Comparison of ENCODE assay signal across 8 mouse cellular contexts in the genomic region with DNA sequence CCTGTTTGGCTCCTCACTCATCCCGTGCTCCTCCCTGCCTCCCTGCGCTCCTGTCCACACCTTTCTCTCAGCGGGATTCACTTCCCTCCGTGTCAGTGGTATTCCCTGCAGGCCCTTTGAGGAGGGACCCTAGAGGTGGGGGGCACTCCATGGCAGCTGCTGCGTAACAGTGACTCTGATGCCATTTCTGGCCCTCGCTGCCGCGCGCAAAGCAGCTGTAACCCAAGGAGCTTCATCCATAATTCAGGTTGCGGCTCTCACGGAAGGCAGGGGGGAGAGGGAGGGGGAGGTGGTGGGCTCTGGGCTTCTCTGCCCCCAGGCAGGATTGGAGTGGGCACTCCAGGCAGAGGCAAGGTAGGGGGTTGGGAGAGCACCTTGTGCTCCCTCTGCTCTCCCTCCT. TPM values are rescaled to one million over a fixed set of nuclear protein-coding genes. Genes with fewer than 3 reads are reported as not detected.
DNase-seq lines count a peak whose midpoint lies in the region; ATAC-seq and TF ChIP-seq lines count a peak whose summit lies in the region.

No protein-coding gene starts in this region.

- H3K36me3 ChIP-seq in kidney, postnatal 0 days (ENCODE audit: insufficient read depth, low read length): no peaks in the 10 kb centered on the region
- no peaks in the 10 kb centered on the region for H3K36me3 ChIP-seq in embryonic facial prominence, embryonic 14.5 days (ENCODE audit: control insufficient read depth, insufficient read depth, low read length)
- H3K36me3 ChIP-seq in hindbrain, embryonic 11.5 days (ENCODE audit: control insufficient read depth, insufficient read depth, low read length): no peaks in the 10 kb centered on the region
- no peaks in the 10 kb centered on the region for H3K36me3 ChIP-seq in midbrain, embryonic 12.5 days

- 0 out of 2 replicates have a peak overlapping the region, but pooled peaks have one; percentile 8 for H3K4me3 ChIP-seq in kidney, postnatal 0 days (replicated peaks; ENCODE audit: low read depth, low read length)
- peak overlapping the region; percentile 0; the same call in 1 of the 2 replicates for H3K4me3 ChIP-seq in embryonic facial prominence, embryonic 14.5 days (ENCODE audit: low read depth, low read length)
- no peak overlapping the region for H3K4me3 ChIP-seq in hindbrain, embryonic 11.5 days (ENCODE audit: low read depth, low read length)
- H3K4me3 ChIP-seq in midbrain, embryonic 12.5 days: peak overlapping the region; percentile 24

- no peak overlapping the region for H3K27ac ChIP-seq in kidney, postnatal 0 days
- no peak overlapping the region for H3K27ac ChIP-seq in embryonic facial prominence, embryonic 14.5 days (replicated peaks; ENCODE audit: low read depth, low read length)
- H3K27ac ChIP-seq in hindbrain, embryonic 11.5 days (ENCODE audit: low read depth, low read length): no peak overlapping the region
- H3K27ac ChIP-seq in midbrain, embryonic 12.5 days (replicated peaks): no peak overlapping the region

- H3K4me2 ChIP-seq in kidney, postnatal 0 days (ENCODE audit: low read length): peak overlapping the region; percentile 45
- H3K4me2 ChIP-seq in embryonic facial prominence, embryonic 14.5 days (ENCODE audit: low read depth, low read length): peak overlapping the region; percentile 27
- peak overlapping the region; percentile 4; the same call in 1 of the 2 replicates for H3K4me2 ChIP-seq in hindbrain, embryonic 11.5 days (replicated peaks; ENCODE audit: low read depth, low read length)
- peak overlapping the region; percentile 49 for H3K4me2 ChIP-seq in midbrain, embryonic 12.5 days (replicated peaks)

- ATAC-seq in kidney, postnatal 0 days (replicated peaks; ENCODE audit: low FRiP score, low read depth): no peak
- no peak for ATAC-seq in embryonic facial prominence, embryonic 14.5 days (ENCODE audit: low read depth)
- ATAC-seq in hindbrain, embryonic 11.5 days (ENCODE audit: low FRiP score): no peak
- ATAC-seq in midbrain, embryonic 12.5 days (ENCODE audit: low FRiP score, low read depth): no peak

- DNase-seq in kidney, postnatal 0 days (ENCODE audit: low spot score): no peak
- no peak for DNase-seq in kidney, postnatal 10 days
- DNase-seq in embryonic facial prominence, embryonic 14.5 days (ENCODE audit: low spot score): no peak
- DNase-seq in hindbrain, embryonic 11.5 days (ENCODE audit: low spot score): peak; percentile 56
- no peak for DNase-seq in urinary bladder, postnatal 25 days (ENCODE audit: low spot score)
- DNase-seq in cerebellum, adult 18-20 months: no peak
- no peak for DNase-seq in adrenal gland, adult (ENCODE audit: inconsistent age in 2 of 2, low spot score in 1 of 2)

- peaks cover 16% of the 10 kb centered on the region; the same call in 1 of the 2 replicates for H3K4me1 ChIP-seq in kidney, postnatal 0 days (replicated peaks; ENCODE audit: insufficient read depth, low read length)
- peaks cover 8% of the 10 kb centered on the region; the same call in 1 of the 2 replicates for H3K4me1 ChIP-seq in embryonic facial prominence, embryonic 14.5 days (ENCODE audit: control insufficient read depth, insufficient read depth, low read length)
- H3K4me1 ChIP-seq in hindbrain, embryonic 11.5 days (replicated peaks; ENCODE audit: control insufficient read depth, insufficient read depth, low read length): peaks cover 13% of the 10 kb centered on the region
- peaks cover 39% of the 10 kb centered on the region for H3K4me1 ChIP-seq in midbrain, embryonic 12.5 days

- 12% methylated on average over 11 of the region's 11 CpGs for WGBS in kidney, postnatal 0 days
- WGBS in embryonic facial prominence, embryonic 14.5 days: 0% methylated on average over 3 of the region's 11 CpGs
- 5% methylated on average over 9 of the region's 11 CpGs for WGBS in hindbrain, embryonic 11.5 days
- 2% methylated on average over 11 of the region's 11 CpGs for WGBS in midbrain, embryonic 12.5 days

- H3K27me3 ChIP-seq in kidney, postnatal 0 days (ENCODE audit: insufficient read depth, low read length): peaks cover 35% of the 10 kb centered on the region
- H3K27me3 ChIP-seq in embryonic facial prominence, embryonic 14.5 days (replicated peaks; ENCODE audit: control insufficient read depth, insufficient read depth, low read length): peaks cover 66% of the 10 kb centered on the region
- peaks cover 69% of the 10 kb centered on the region for H3K27me3 ChIP-seq in hindbrain, embryonic 11.5 days (ENCODE audit: control insufficient read depth, insufficient read depth, low read length)
- H3K27me3 ChIP-seq in midbrain, embryonic 12.5 days: peaks cover 86% of the 10 kb centered on the region

- no peak overlapping the region for H3K9ac ChIP-seq in kidney, postnatal 0 days (ENCODE audit: low read depth, low read length)
- H3K9ac ChIP-seq in embryonic facial prominence, embryonic 14.5 days (ENCODE audit: low read depth, low read length): peak overlapping the region; percentile 9; the same call in 1 of the 2 replicates
- no peak overlapping the region for H3K9ac ChIP-seq in hindbrain, embryonic 11.5 days (ENCODE audit: low read depth, low read length)
- no peak overlapping the region for H3K9ac ChIP-seq in midbrain, embryonic 12.5 days (replicated peaks)

- no peak for TF ChIP-seq CTCF in kidney, postnatal 0 days (IDR thresholded peaks at IDR 0.05; ENCODE audit: low read depth)

- H3K9me3 ChIP-seq in kidney, postnatal 0 days (replicated peaks; ENCODE audit: low read length): no peaks in the 10 kb centered on the region
- no peaks in the 10 kb centered on the region for H3K9me3 ChIP-seq in embryonic facial prominence, embryonic 14.5 days (ENCODE audit: control insufficient read depth, low read length)
- H3K9me3 ChIP-seq in hindbrain, embryonic 11.5 days (ENCODE audit: control insufficient read depth, low read length): no peaks in the 10 kb centered on the region
- no peaks in the 10 kb centered on the region for H3K9me3 ChIP-seq in midbrain, embryonic 12.5 days

RNA-seq across cellular contexts. Expression of gene Rtn4rl2, which starts 3.0 kb away (rescaled TPM):
- 1.1 and 1.3 TPM in 2 replicates for polyA plus RNA-seq in kidney, postnatal 0 days (2015; fragmentation: Nextera tagmentation; extraction: Ambion mirVana)
- polyA plus RNA-seq in embryonic facial prominence, embryonic 14.5 days (2014; fragmentation: Nextera tagmentation; extraction: Ambion mirVana): 2.5 and 3.4 TPM in 2 replicates
- 1.9 and 2.8 TPM in 2 replicates for polyA plus RNA-seq in hindbrain, embryonic 11.5 days (2014; fragmentation: Nextera tagmentation; extraction: Ambion mirVana)
- 4.1 and 5.4 TPM in 2 replicates for polyA plus RNA-seq in midbrain, embryonic 12.5 days (2016; fragmentation: Nextera tagmentation; extraction: Ambion mirVana)

RNA-seq across cellular contexts. Expression of gene Slc43a1, which starts 44.9 kb away (rescaled TPM):
- 8.3 and 8.5 TPM in 2 replicates for polyA plus RNA-seq in kidney, postnatal 0 days (2015; fragmentation: Nextera tagmentation; extraction: Ambion mirVana)
- polyA plus RNA-seq in embryonic facial prominence, embryonic 14.5 days (2014; fragmentation: Nextera tagmentation; extraction: Ambion mirVana): 14.3 and 17.0 TPM in 2 replicates
- 14.5 and 19.6 TPM in 2 replicates for polyA plus RNA-seq in hindbrain, embryonic 11.5 days (2014; fragmentation: Nextera tagmentation; extraction: Ambion mirVana)
- polyA plus RNA-seq in midbrain, embryonic 12.5 days (2016; fragmentation: Nextera tagmentation; extraction: Ambion mirVana): 9.5 and 10.2 TPM in 2 replicates

RNA-seq across cellular contexts. Expression of gene Slc43a3, which starts 52.8 kb away (rescaled TPM):
- polyA plus RNA-seq in kidney, postnatal 0 days (2015; fragmentation: Nextera tagmentation; extraction: Ambion mirVana): 36.7 and 41.4 TPM in 2 replicates
- polyA plus RNA-seq in embryonic facial prominence, embryonic 14.5 days (2014; fragmentation: Nextera tagmentation; extraction: Ambion mirVana): 36.6 and 38.8 TPM in 2 replicates
- 25.5 and 27.0 TPM in 2 replicates for polyA plus RNA-seq in hindbrain, embryonic 11.5 days (2014; fragmentation: Nextera tagmentation; extraction: Ambion mirVana)
- 10.5 and 14.1 TPM in 2 replicates for polyA plus RNA-seq in midbrain, embryonic 12.5 days (2016; fragmentation: Nextera tagmentation; extraction: Ambion mirVana)

RNA-seq across cellular contexts. Expression of gene Timm10, which starts 56.7 kb away (rescaled TPM):
- 63.6 and 71.1 TPM in 2 replicates for polyA plus RNA-seq in kidney, postnatal 0 days (2015; fragmentation: Nextera tagmentation; extraction: Ambion mirVana)
- polyA plus RNA-seq in embryonic facial prominence, embryonic 14.5 days (2014; fragmentation: Nextera tagmentation; extraction: Ambion mirVana): 55.5 and 55.7 TPM in 2 replicates
- polyA plus RNA-seq in hindbrain, embryonic 11.5 days (2014; fragmentation: Nextera tagmentation; extraction: Ambion mirVana): 43.1 and 44.2 TPM in 2 replicates
- 32.7 and 35.8 TPM in 2 replicates for polyA plus RNA-seq in midbrain, embryonic 12.5 days (2016; fragmentation: Nextera tagmentation; extraction: Ambion mirVana)
